Mouse (Mus musculus): ENCODE measurements around the gene Zbtb38. TPM values are rescaled to one million over a fixed set of nuclear protein-coding genes. Genes with fewer than 3 reads are reported as not detected.
A peak's percentile ranks its signal among the peaks of the same experiment; 100 is the strongest.

The Zbtb38 gene
- polyA plus RNA-seq, 1 experiment from 2014 or later, result 51.0 TPM

DNA sequence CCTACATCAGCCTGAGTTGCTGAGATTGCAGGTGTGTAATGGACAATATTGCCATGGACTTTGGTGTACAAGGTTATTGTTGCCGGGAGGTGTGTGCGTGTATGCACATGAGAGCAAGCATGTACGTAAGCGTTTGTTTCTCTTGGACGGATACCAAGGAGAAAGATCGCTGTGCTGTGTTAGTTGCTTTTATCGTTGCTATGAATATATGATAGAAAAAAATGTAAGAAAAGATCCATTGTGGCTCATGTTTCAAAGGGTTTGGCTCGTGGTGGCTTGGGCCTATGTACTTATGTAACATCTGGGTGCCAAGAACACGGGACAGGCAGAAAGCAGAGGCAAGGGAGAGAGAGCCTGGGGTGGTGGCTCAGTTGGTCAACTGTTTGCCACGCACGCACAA, 3.1 kb upstream of the Zbtb38 start:
- Histone ChIP-seq H3K4me2 (replicated peaks) (no peak overlapping the region), H3K27ac (replicated peaks) (no peak overlapping the region), H3K27me3 (no peaks in the 10 kb centered on the region), H3K4me3 (no peak overlapping the region), H3K4me1 (peaks cover 3% of the 10 kb centered on the region; the same call in 1 of the 2 replicates), H3K9ac (replicated peaks) (no peak overlapping the region), H3K36me3 (no peaks in the 10 kb centered on the region), H3K9me3 (no peaks in the 10 kb centered on the region)
- 85% methylated on average over 11 of the region's 11 CpGs for WGBS
- ATAC-seq (replicated peaks), result no peak

DNA sequence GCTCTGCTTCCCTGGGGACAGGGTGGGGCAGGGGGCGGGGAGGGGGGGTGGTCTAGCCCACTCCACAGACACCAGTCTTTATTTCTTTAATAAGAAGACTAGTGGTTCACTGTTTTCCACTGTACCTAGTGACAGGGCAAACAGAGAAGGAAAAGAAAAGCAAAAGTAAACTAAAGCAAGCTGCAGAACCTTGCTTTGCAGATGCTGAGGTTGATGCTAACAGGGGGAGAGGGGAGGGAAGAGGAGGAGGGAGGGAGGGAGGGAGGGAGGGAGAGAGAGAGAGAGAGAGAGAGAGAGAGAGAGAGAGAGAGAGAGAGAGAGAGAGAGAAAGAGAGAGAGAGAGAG, 2.0 kb upstream of the Zbtb38 start:
- ATAC-seq (replicated peaks), result no peak
- no peak overlapping the region for H3K4me3 ChIP-seq
- WGBS, result 29% methylated on average over 1 of the region's 1 CpGs
- no peak overlapping the region for H3K9ac ChIP-seq (replicated peaks)
- H3K4me2 ChIP-seq (replicated peaks), result no peak overlapping the region
- H3K9me3 ChIP-seq, result no peaks in the 10 kb centered on the region
- peaks cover 3% of the 10 kb centered on the region; the same call in 1 of the 2 replicates for H3K4me1 ChIP-seq
- H3K36me3 ChIP-seq, result no peaks in the 10 kb centered on the region
- H3K27me3 ChIP-seq, result no peaks in the 10 kb centered on the region
- no peak overlapping the region for H3K27ac ChIP-seq (replicated peaks)

DNA sequence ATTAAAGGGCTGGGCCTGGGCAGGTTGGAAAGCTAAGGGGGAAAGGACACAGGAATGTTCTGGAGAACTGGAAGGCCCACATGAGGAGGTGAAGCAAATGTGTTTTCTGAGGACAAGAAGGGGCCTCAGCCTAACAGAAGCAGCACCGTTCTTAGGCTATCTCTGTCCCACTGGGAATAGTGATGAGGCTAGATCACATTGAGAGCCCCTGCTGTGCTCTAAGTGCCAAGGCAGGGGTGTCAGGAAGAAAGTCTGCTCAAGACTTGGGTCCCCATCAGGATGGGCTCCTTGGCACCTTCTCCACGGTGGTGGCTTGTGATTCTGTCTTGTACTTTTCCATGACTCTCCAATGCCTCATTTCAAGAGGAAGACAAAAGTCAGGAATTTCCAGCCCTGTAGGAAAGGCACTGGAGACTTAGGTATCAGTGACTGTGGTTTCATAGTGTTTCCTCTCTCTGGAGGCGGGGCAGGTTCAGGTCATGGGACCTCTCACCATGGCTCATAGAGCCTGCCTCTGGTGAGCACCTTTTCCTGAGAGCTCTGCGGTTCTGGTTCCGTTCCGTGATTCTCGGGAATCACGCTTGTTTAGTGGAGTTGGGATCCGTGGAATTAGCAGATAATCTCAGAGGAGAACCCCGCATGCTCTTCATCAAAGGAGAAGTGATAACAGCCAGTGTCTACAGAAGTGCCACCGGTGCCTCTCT, 1.4 kb upstream of the Zbtb38 start:
- H3K27me3 ChIP-seq, result no peaks in the 10 kb centered on the region
- H3K4me1 ChIP-seq, result peaks cover 3% of the 10 kb centered on the region; the same call in 1 of the 2 replicates
- no peaks in the 10 kb centered on the region for H3K36me3 ChIP-seq
- no peak for ATAC-seq (replicated peaks)
- no peak overlapping the region for H3K4me3 ChIP-seq
- H3K9ac ChIP-seq (replicated peaks), result no peak overlapping the region
- H3K4me2 ChIP-seq (replicated peaks), result no peak overlapping the region
- 85% methylated on average over 11 of the region's 11 CpGs for WGBS
- no peaks in the 10 kb centered on the region for H3K9me3 ChIP-seq
- no peak overlapping the region for H3K27ac ChIP-seq (replicated peaks)

DNA sequence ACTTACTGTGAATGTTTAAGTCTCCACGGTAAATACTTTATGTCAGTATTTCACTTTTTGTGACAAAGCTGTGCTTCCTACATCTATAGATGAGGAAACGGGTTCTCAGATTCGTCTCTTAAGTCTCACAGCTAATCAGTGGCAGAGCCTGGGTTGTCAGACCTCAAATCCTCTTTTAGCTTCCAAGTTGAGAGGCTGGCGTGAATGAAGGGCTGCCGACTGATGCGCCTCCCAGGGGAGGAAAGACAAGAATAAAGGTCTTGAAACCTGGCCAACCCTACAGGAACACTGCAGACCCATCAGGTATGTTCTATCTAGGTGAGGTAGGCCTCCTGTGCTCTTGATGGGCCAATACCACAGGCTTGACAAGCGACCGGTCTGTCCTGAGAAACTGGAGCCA, 761 bp upstream of the Zbtb38 start:
- Histone ChIP-seq H3K4me3 (no peak overlapping the region), H3K9me3 (no peaks in the 10 kb centered on the region), H3K4me1 (no peaks in the 10 kb centered on the region), H3K4me2 (replicated peaks) (no peak overlapping the region), H3K9ac (replicated peaks) (no peak overlapping the region), H3K27me3 (no peaks in the 10 kb centered on the region), H3K36me3 (no peaks in the 10 kb centered on the region), H3K27ac (replicated peaks) (no peak overlapping the region)
- WGBS, result 93% methylated on average over 8 of the region's 8 CpGs
- ATAC-seq (replicated peaks), result no peak

DNA sequence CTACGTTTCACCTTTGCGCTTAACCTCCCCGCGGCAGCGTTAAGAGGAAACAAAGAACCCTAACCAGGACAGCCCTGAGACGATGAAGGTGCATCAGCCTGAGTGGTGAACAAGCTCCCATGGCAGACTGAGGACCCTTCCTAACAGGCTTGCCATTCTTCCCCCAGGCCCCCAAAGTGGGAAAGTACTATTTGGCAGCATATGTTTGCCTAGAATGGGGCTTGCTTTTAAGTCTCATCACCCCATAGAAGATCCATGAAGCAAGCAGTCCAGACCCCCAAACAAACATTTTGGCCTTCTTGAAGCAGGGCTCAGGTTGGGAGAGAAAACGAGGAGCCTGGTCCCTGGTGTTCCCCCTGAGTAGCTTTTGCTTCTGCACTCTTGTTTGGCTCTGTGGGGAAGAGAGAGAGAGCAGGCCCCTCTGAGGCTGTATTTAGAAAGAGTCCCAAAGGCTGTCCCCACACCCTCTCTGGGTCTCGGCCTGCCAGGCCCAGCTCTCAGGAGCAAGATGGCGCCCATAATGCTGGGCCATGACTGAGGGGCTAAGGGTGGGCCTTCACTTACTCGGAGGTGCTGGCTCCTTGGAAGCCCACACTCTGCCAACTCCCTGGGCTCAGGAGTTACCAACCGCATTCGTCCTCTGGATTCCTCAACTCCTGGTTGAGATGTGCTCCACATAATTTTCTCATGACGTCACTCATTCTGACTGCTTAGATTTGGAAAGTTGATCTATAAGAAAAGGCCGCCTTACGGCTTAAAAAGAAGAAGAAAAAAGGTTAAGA, 619 bp downstream of the Zbtb38 start:
- no peak overlapping the region for H3K4me2 ChIP-seq (replicated peaks)
- H3K27ac ChIP-seq (replicated peaks), result no peak overlapping the region
- H3K4me3 ChIP-seq, result no peak overlapping the region
- no peak for ATAC-seq (replicated peaks)
- no peaks in the 10 kb centered on the region for H3K36me3 ChIP-seq
- no peaks in the 10 kb centered on the region for H3K4me1 ChIP-seq
- WGBS, result 86% methylated on average over 15 of the region's 15 CpGs
- H3K27me3 ChIP-seq, result no peaks in the 10 kb centered on the region
- no peak overlapping the region for H3K9ac ChIP-seq (replicated peaks)
- no peaks in the 10 kb centered on the region for H3K9me3 ChIP-seq

DNA sequence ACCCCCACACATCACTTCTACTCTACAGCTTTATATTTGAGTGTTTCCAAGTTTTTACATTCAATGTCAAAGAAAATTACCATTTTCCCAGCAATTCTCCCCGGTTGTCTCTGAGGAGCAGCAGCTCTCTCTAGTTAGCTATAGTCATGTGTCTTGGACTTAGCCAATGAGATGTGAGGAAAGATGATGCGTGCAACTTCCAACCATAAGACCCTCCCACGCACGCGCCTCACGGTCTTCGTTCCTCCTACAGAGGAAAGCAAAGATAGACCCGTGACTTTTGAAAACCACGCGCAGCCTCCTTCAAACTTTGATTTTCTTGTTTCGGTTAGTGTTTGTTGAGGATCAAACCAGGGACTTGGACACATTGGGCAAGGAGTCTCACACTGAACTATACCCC, 2.0 kb downstream of the Zbtb38 start:
- Histone ChIP-seq H3K36me3 (no peaks in the 10 kb centered on the region), H3K27ac (replicated peaks) (no peak overlapping the region), H3K9me3 (no peaks in the 10 kb centered on the region), H3K4me3 (no peak overlapping the region), H3K4me2 (replicated peaks) (no peak overlapping the region), H3K4me1 (no peaks in the 10 kb centered on the region), H3K27me3 (no peaks in the 10 kb centered on the region), H3K9ac (replicated peaks) (no peak overlapping the region)
- ATAC-seq (replicated peaks), result no peak
- WGBS, result 98% methylated on average over 11 of the region's 11 CpGs

DNA sequence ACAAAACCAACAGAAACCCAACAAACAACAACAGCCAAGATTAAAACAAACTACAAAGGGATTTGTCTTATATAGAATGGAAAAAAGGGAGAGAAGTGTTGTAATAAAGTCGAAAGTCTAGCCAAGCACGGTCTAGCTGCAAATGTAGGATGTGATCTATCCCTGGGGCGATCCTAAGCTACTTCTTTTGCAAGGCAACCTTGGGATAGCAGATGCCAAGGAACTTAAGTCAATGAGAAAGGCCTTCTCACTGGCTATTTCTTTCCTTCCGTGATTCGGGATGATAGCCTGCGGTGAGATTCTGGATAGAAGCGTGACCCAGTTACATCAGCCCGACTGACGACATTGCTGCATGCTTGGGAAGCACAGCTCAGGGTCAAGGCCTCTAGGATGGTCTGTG, 6.1 kb downstream of the Zbtb38 start:
- no peaks in the 10 kb centered on the region for H3K9me3 ChIP-seq
- H3K27me3 ChIP-seq, result no peaks in the 10 kb centered on the region
- no peaks in the 10 kb centered on the region for H3K4me1 ChIP-seq
- 94% methylated on average over 9 of the region's 9 CpGs for WGBS
- no peak overlapping the region for H3K4me3 ChIP-seq
- no peak overlapping the region for H3K4me2 ChIP-seq (replicated peaks)
- no peak overlapping the region for H3K9ac ChIP-seq (replicated peaks)
- no peaks in the 10 kb centered on the region for H3K36me3 ChIP-seq
- no peak for ATAC-seq (replicated peaks)
- no peak overlapping the region for H3K27ac ChIP-seq (replicated peaks)

DNA sequence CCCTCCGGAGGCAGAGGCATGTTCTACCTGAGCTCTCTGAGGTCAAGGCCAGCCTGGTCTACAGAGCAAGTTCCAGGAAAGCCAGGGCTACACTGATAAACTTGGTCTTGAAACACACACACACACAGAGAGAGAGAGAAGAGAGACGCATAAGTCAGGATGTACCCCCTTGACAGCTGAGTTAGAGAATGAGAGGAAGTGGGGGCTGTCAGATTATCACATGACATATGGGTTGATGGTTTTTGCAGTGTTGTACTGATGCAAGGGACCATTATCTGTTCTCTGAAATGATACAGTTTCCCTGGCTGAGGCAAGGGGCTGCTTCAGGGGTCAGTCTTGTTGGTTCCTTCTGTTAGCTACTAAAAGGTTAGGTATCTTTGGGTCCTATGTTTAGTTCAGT, 7.7 kb downstream of the Zbtb38 start:
- H3K4me2 ChIP-seq (replicated peaks), result no peak overlapping the region
- H3K4me1 ChIP-seq, result peaks cover 6% of the 10 kb centered on the region; the same call in 1 of the 2 replicates
- WGBS, result 97% methylated on average over 2 of the region's 2 CpGs
- H3K36me3 ChIP-seq, result no peaks in the 10 kb centered on the region
- no peak for ATAC-seq (replicated peaks)
- H3K27me3 ChIP-seq, result no peaks in the 10 kb centered on the region
- H3K4me3 ChIP-seq, result no peak overlapping the region
- H3K27ac ChIP-seq (replicated peaks), result no peak overlapping the region
- H3K9ac ChIP-seq (replicated peaks), result no peak overlapping the region
- H3K9me3 ChIP-seq, result no peaks in the 10 kb centered on the region

DNA sequence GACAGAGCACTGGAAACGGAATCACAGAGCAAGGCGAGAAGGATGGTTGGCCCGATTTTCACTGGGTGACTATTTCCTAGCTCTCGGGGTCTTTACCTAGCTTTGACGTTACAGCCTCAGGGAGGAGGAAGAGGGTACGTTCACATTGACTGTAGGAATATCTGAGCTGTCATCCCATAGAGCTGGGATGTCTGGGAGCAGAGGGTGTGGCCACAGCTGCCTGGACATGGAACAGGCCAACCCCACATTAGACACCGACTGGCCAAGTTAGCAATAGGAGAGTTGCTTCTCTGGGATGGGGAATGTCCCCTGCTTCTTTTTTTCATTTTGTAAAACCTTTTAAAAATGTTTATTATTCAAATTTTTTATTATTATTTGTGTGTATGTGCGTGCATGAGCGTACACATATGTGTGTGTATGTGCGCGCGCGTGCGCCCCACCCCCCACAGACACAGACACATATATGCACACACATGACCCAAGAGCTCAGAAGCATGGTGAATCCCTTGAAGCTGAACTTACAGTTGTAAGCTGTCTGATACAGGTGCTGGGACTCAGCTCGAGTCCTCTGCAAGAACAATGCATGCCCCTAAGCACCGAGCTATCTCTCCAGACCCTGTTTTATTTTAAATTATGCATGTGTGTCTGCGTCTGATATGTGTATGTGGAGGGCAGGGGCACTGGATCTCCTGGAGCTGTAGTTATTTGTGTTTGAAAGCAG, 11.1 kb downstream of the Zbtb38 start:
- Histone ChIP-seq H3K4me1 (peaks cover 6% of the 10 kb centered on the region; the same call in 1 of the 2 replicates), H3K9me3 (no peaks in the 10 kb centered on the region), H3K36me3 (no peaks in the 10 kb centered on the region), H3K27me3 (no peaks in the 10 kb centered on the region), H3K4me2 (replicated peaks) (no peak overlapping the region), H3K4me3 (no peak overlapping the region), H3K9ac (replicated peaks) (0 out of 2 replicates have a peak overlapping the region, but pooled peaks have one; percentile 22), H3K27ac (replicated peaks) (no peak overlapping the region)
- no peak for ATAC-seq (replicated peaks)
- WGBS, result 77% methylated on average over 17 of the region's 17 CpGs

DNA sequence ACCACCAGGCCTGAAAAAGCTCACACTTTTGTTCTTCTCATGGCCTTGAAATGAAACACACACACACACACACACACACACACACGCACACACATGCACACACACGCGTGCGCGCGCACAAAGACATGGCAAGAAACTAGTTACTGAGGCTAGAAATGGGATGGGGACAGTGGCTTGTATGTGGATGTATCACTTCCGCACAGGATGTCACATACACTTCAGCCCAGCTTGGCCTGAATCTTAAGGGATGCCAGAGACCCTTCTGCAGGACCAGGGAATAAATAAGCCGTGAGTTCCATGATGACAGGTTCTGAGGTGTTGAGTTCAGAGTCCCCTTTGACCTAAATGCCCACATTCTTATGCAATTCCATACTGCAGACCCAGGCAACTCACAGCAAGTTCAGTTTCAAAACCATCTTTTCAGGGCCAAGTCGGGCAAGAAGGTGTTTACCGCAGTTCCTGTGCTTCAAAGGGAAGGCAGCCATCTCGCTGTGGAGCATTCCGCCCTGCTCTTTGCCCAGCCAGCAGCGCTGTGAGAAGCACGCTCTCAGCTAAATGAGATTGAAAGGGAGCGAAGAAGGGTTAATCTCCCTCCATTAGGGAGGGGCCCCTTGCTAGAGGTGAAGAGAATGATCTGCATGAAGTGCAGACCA, 11.8 kb downstream of the Zbtb38 start:
- peaks cover 6% of the 10 kb centered on the region; the same call in 1 of the 2 replicates for H3K4me1 ChIP-seq
- no peak for ATAC-seq (replicated peaks)
- H3K4me2 ChIP-seq (replicated peaks), result no peak overlapping the region
- 0 out of 2 replicates have a peak overlapping the region, but pooled peaks have one; percentile 22 for H3K9ac ChIP-seq (replicated peaks)
- H3K27me3 ChIP-seq, result no peaks in the 10 kb centered on the region
- WGBS, result 61% methylated on average over 15 of the region's 15 CpGs
- H3K36me3 ChIP-seq, result no peaks in the 10 kb centered on the region
- no peak overlapping the region for H3K27ac ChIP-seq (replicated peaks)
- H3K4me3 ChIP-seq, result no peak overlapping the region
- no peaks in the 10 kb centered on the region for H3K9me3 ChIP-seq

DNA sequence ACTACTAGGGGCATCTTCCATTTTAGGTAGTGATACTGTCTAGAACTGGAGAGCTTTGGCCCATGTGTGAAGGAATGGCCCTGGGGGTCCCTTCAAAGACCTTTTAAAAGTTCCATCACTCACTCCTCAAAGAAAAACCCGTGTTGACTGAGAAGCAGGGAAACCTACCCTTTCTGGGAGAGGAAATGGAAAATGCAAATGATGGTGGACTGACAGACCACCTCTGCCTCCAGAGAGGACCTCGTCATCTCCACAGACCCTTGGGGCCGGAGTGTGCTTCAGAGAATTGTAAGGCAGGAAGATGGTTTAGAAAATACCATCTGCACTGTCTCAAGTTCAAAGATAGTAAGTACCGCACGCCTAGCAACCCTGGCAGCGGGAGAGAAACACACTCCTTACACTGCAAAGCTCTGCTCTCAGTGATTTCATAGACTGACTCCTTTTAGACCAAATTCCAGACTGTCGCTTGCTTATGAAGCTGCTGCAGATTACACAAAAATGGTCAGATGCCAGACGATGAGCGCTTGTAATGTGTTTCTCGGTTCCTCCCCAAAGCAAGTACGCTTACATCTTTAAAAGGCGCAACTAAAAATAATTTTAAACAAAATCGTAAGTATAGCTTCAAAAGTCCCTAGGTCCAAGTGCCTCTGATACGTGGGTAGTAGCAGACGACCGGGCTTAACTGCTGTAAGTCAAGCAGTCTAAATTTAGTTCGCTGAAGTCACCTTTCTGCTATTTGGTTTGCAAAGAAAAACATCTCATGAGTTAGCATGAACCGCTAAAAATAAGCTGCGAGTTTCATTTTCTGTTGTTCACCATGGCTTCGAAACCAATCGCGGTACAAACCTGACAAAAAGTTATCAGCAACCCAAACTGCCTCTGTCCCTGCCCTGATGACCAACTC, 12.6 kb downstream of the Zbtb38 start:
- WGBS, result 89% methylated on average over 22 of the region's 22 CpGs

More for the DNA sequence above, 12.6 kb downstream of the Zbtb38 start:
- H3K4me3 ChIP-seq, result no peak overlapping the region
- H3K27ac ChIP-seq (replicated peaks), result no peak overlapping the region
- no peaks in the 10 kb centered on the region for H3K27me3 ChIP-seq
- no peaks in the 10 kb centered on the region for H3K36me3 ChIP-seq
- no peak overlapping the region for H3K9ac ChIP-seq (replicated peaks)
- H3K4me1 ChIP-seq, result peaks cover 6% of the 10 kb centered on the region; the same call in 1 of the 2 replicates
- H3K4me2 ChIP-seq (replicated peaks), result no peak overlapping the region
- H3K9me3 ChIP-seq, result no peaks in the 10 kb centered on the region
- ATAC-seq (replicated peaks), result no peak

Measured in forebrain, embryonic 15.5 days (tissue).